Mouse (Mus musculus) forebrain, embryonic 11.5 days (tissue): ENCODE results near the gene Sfxn3. TPM values are rescaled to one million over a fixed set of nuclear protein-coding genes. Genes with fewer than 3 reads are reported as not detected.

Experiments used
- ATAC-seq: fragments of 200-750 bp; cut with Nextera tagmentation; replicated peaks from 2 replicates; pipeline ENCODE4 v1.8.0; 2017; ENCODE audit warnings: moderate TSS enrichment; ENCODE audit not compliant: low FRiP score
- DNase-seq: peaks from one replicate; pipeline ENCODE4 v3.0.0-alpha.2; 2017; ENCODE audit warnings: low spot score
- H3K27ac ChIP-seq: fragments of 300-500 bp; sonication (generic); 2 replicates; pipeline ENCODE4 v1.5.1; 2014; ENCODE audit warnings: low read depth, low read length
- H3K27me3 ChIP-seq: fragments of 300-500 bp; sonication (generic); 2 replicates; pipeline ENCODE4 v1.6.1; 2014; ENCODE audit warnings: mild to moderate bottlenecking, low read length, mixed read lengths; ENCODE audit not compliant: control insufficient read depth, insufficient read depth
- H3K36me3 ChIP-seq: fragments of 300-500 bp; sonication (generic); 2 replicates; pipeline ENCODE4 v1.6.1; 2014; ENCODE audit warnings: mild to moderate bottlenecking, low read length, moderate library complexity, mixed read lengths; ENCODE audit not compliant: control insufficient read depth, insufficient read depth
- H3K4me1 ChIP-seq: fragments of 300-500 bp; sonication (generic); replicated peaks from 2 replicates; pipeline ENCODE4 v1.6.1; 2014; ENCODE audit warnings: low read length, mixed read lengths; ENCODE audit not compliant: control insufficient read depth, insufficient read depth
- H3K4me2 ChIP-seq: fragments of 300-500 bp; sonication (generic); 2 replicates; pipeline ENCODE4 v1.6.1; 2014; ENCODE audit warnings: low read depth, mild to moderate bottlenecking, low read length, moderate library complexity, mixed read lengths; ENCODE audit not compliant: severe bottlenecking
- H3K4me3 ChIP-seq: fragments of 300-500 bp; sonication (generic); 2 replicates; pipeline ENCODE4 v1.5.1; 2014; ENCODE audit warnings: low read depth, low read length
- H3K9ac ChIP-seq: fragments of 300-500 bp; sonication (generic); 2 replicates; pipeline ENCODE4 v1.6.1; 2014; ENCODE audit warnings: low read length
- H3K9me3 ChIP-seq: fragments of 300-500 bp; sonication (generic); 2 replicates; pipeline ENCODE4 v1.6.1; 2016; ENCODE audit warnings: low read length, mixed read lengths; ENCODE audit not compliant: control insufficient read depth
- WGBS: fragments of 180-500 bp; shearing (Covaris S2); extraction: QIAGEN DNeasy Blood & Tissue Kit; methylation state at CpG from one replicate; pipeline ENCODE4 v1.1.7; 2014; 5-methylcytosine and 5-hydroxymethylcytosine counted together
- polyA plus RNA-seq: library from polyadenylated mRNA; unstranded; fragments of >200 nt; fragmentation: Nextera tagmentation; extraction: Ambion mirVana; gene quantifications from 2 replicates; pipeline ENCODE4 v1.2.1, GENCODE M21; 2014

Sfxn3 gene
- polyA plus RNA-seq, 1 experiment from 2014 or later = 15.4 TPM

- no peak overlapping the region for H3K9ac ChIP-seq
- no peak overlapping the region for H3K27ac ChIP-seq
- 77% methylated on average over 7 of the region's 7 CpGs for WGBS
- DNase-seq = no peak
- H3K4me2 ChIP-seq = no peak overlapping the region
- H3K27me3 ChIP-seq = peaks cover 47% of the 10 kb centered on the region
- no peak overlapping the region for H3K4me3 ChIP-seq
- peaks cover 5% of the 10 kb centered on the region; the same call in 1 of the 2 replicates for H3K4me1 ChIP-seq
- no peaks in the 10 kb centered on the region for H3K9me3 ChIP-seq
- H3K36me3 ChIP-seq = no peaks in the 10 kb centered on the region
- ATAC-seq = no peak
These were observed 20.6 kb downstream of the Sfxn3 start for GRCm38 (mm10) chr19:45067758-45068510.

- H3K9me3 ChIP-seq = no peaks in the 10 kb centered on the region
- H3K27me3 ChIP-seq = peaks cover 39% of the 10 kb centered on the region
- 9% methylated on average over 20 of the region's 20 CpGs for WGBS
- DNase-seq (peak; percentile 94), ATAC-seq (peak; percentile 36; the same call in 1 of the 2 replicates)
- H3K36me3 ChIP-seq = no peaks in the 10 kb centered on the region
- peak overlapping the region; percentile 95 for H3K4me2 ChIP-seq
- peak overlapping the region; percentile 60 for H3K4me3 ChIP-seq
- peaks cover 18% of the 10 kb centered on the region for H3K4me1 ChIP-seq
- peak overlapping the region; percentile 78 for H3K9ac ChIP-seq
- peak overlapping the region; percentile 80 for H3K27ac ChIP-seq
These were observed 26.7 kb downstream of the Sfxn3 start for GRCm38 (mm10) chr19:45073871-45074542.

DNA sequence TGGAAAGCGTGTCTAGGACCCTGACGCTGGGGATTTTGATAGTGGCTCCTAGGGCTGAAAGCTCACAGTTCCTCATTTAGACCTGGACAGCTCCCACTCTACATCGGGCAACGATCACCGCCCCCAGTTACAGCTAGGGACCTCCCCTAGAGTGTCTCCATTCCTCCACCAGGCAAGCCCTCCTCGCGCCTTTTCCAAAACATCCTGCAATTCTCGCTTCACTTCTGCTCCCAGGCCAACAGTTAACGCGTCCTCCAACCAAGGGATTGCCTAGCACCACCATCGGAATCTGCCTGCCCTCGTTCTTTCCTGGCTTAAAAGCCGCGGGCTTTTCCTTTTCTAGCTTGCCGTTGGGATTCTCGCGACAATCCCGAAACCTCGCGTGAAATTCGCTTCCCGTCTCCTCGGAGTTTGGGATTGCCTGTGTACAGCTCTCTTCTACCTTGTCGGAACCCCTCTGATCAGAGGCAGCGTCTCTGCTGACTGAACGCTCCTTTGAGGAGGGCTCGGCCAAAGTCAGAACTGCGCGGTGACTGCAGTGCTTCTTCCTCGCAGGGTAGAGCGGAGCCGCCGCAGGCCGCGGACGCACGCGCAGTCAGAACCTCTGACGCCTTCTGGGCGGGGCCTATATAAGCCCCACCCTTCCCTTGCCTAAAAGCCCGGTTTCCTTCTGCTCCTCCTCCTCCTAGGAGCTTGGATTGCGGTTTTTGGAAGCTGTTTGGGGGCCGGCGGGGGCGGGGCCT, 27.4 kb downstream of the Sfxn3 start, which contains the start of gene Kazald1:
Kazald1 (plus strand) TSS at position 662 of the 743 bp plus-strand sequence.
- peaks cover 47% of the 10 kb centered on the region for H3K27me3 ChIP-seq
- under 1% methylated on average over 43 of the region's 45 CpGs for WGBS

GRCm38 (mm10) chr19:45075323-45076035, 28.2 kb downstream of the Sfxn3 start:
- peak overlapping the region; percentile 95 for H3K4me2 ChIP-seq
- H3K9ac ChIP-seq = peak overlapping the region; percentile 78
- no peaks in the 10 kb centered on the region for H3K36me3 ChIP-seq
- peaks cover 53% of the 10 kb centered on the region for H3K27me3 ChIP-seq
- peak; percentile 32 for ATAC-seq
- H3K4me1 ChIP-seq = peaks cover 28% of the 10 kb centered on the region
- no peaks in the 10 kb centered on the region for H3K9me3 ChIP-seq
- no peak overlapping the region for H3K27ac ChIP-seq
- under 1% methylated on average over 32 of the region's 32 CpGs for WGBS
- no peak for DNase-seq
- H3K4me3 ChIP-seq = peak overlapping the region; percentile 60

More for the DNA sequence above, 27.4 kb downstream of the Sfxn3 start, which contains the start of gene Kazald1:
- Histone ChIP-seq H3K4me1 (peaks cover 22% of the 10 kb centered on the region), H3K27ac (peak within 1 kb of the TSS; percentile 80), H3K4me2 (peak within 1 kb of the TSS; percentile 95), H3K9me3 (no peaks in the 10 kb centered on the region), H3K36me3 (no peaks in the 10 kb centered on the region), H3K9ac (peak within 1 kb of the TSS; percentile 78), H3K4me3 (peak within 1 kb of the TSS; percentile 60)
- ATAC-seq (peak; percentile 89), DNase-seq (peak; percentile 96)

GRCm38 (mm10) chr19:45076036-45076575, 28.8 kb downstream of the Sfxn3 start:
- Histone ChIP-seq H3K27me3 (peaks cover 60% of the 10 kb centered on the region), H3K36me3 (no peaks in the 10 kb centered on the region), H3K9ac (no peak overlapping the region), H3K4me3 (peak overlapping the region; percentile 25; the same call in 1 of the 2 replicates), H3K27ac (no peak overlapping the region), H3K4me2 (peak overlapping the region; percentile 95; the same call in 1 of the 2 replicates), H3K4me1 (peaks cover 34% of the 10 kb centered on the region), H3K9me3 (no peaks in the 10 kb centered on the region)
- DNase-seq (no peak), ATAC-seq (no peak)
- WGBS = 5% methylated on average over 17 of the region's 17 CpGs

- Histone ChIP-seq H3K9ac (no peak overlapping the region), H3K4me3 (peak overlapping the region; percentile 25), H3K36me3 (no peaks in the 10 kb centered on the region), H3K27me3 (peaks cover 63% of the 10 kb centered on the region), H3K27ac (no peak overlapping the region), H3K9me3 (no peaks in the 10 kb centered on the region), H3K4me2 (peak overlapping the region; percentile 53), H3K4me1 (peaks cover 34% of the 10 kb centered on the region)
- no peak for ATAC-seq
- peak; percentile 79 for DNase-seq
- under 1% methylated on average over 62 of the region's 62 CpGs for WGBS
These were observed 29.5 kb downstream of the Sfxn3 start for GRCm38 (mm10) chr19:45076586-45077510.
